Mouse (Mus musculus) ES-Bruce4 (cell line): ENCODE results near the gene Gm28539.

Experiments
- CTCF ChIP-seq: IDR thresholded peaks from one replicate; pipeline ENCODE4 v1.8.1; 2011; ENCODE audit warnings: low read depth, low read length
- EP300 ChIP-seq: IDR thresholded peaks from 2 replicates; pipeline ENCODE4 v1.6.1; 2011; ENCODE audit warnings: low read depth, low read length; ENCODE audit not compliant: insufficient read depth

GRCm38 (mm10) chr16:18786652-18787051, 49.7 kb upstream of the Gm28539 start:
- TF ChIP-seq CTCF (no peak), EP300 (no peak)
